Comparison of ENCODE assay signal across 27 mouse cellular contexts in genomic region chr6:108228601-108229000, GRCm38 (mm10). TPM values are rescaled to one million over a fixed set of nuclear protein-coding genes. Genes with fewer than 3 reads are reported as not detected.
DNase-seq lines count a peak whose midpoint lies in the region; ATAC-seq and TF ChIP-seq lines count a peak whose summit lies in the region.
"Had no signal": no experiment of that assay in that cellular context is flagged by ENCODE, and none has a peak within 500 bp of the region (broad histone marks: within the 10 kb centered on the region; RNA-seq: fewer than 3 reads in every experiment).

No protein-coding gene starts in this region.

- intact Hi-C loops in gastrocnemius, adult 2 months (cut with DNase I) = no loop called here

- 13% methylated on average over 2 of the region's 2 CpGs for WGBS in midbrain, embryonic 15.5 days
- 13% methylated on average over 2 of the region's 2 CpGs for WGBS in midbrain, embryonic 13.5 days

- no peak for DNase-seq in frontal cortex, postnatal 14 days (ENCODE audit: low spot score in 2 of 2)
- peak; percentile 16 for DNase-seq in R1 (ENCODE audit: low read depth, low spot score)
- DNase-seq in gastrocnemius, adult 2 months = no peak
- DNase-seq: adrenal gland, adult 8-10 months; adrenal gland, postnatal 25 days; B cell, adult 2 months; cerebellum, adult 11-12 months; cerebellum, adult 8-10 months; cerebellum, postnatal 10 days; cerebellum, postnatal 36 days; embryo, embryonic 11 days; forebrain, postnatal 0 days; gastrocnemius, postnatal 36 days had no signal

- no peak overlapping the region for H3K4me2 ChIP-seq in midbrain, embryonic 15.5 days
- H3K4me2 ChIP-seq in midbrain, embryonic 13.5 days (replicated peaks) = no peak overlapping the region
- H3K4me2 ChIP-seq: embryonic facial prominence, embryonic 13.5 days; heart, embryonic 11.5 days; hindbrain, embryonic 13.5 days; intestine, embryonic 15.5 days had no signal

- no peaks in the 10 kb centered on the region for H3K27me3 ChIP-seq in midbrain, embryonic 15.5 days (replicated peaks)
- no peaks in the 10 kb centered on the region for H3K27me3 ChIP-seq in midbrain, embryonic 13.5 days
- H3K27me3 ChIP-seq in E14TG2a.4 (ENCODE audit: insufficient read depth, low read length) = no peaks in the 10 kb centered on the region
- H3K27me3 ChIP-seq: embryonic facial prominence, embryonic 13.5 days; hindbrain, embryonic 13.5 days; intestine, embryonic 15.5 days had no signal

- H3K36me3 ChIP-seq in midbrain, embryonic 15.5 days (replicated peaks) = no peaks in the 10 kb centered on the region
- no peaks in the 10 kb centered on the region for H3K36me3 ChIP-seq in midbrain, embryonic 13.5 days
- H3K36me3 ChIP-seq in E14TG2a.4 (ENCODE audit: insufficient read depth, low read length) = no peaks in the 10 kb centered on the region; the same call in 1 of the 2 replicates
- H3K36me3 ChIP-seq: embryonic facial prominence, embryonic 10.5 days; embryonic facial prominence, embryonic 13.5 days; hindbrain, embryonic 10.5 days; hindbrain, embryonic 13.5 days; intestine, embryonic 15.5 days had no signal

- H3K4me1 ChIP-seq in midbrain, embryonic 15.5 days = no peaks in the 10 kb centered on the region
- no peaks in the 10 kb centered on the region for H3K4me1 ChIP-seq in midbrain, embryonic 13.5 days (replicated peaks)
- H3K4me1 ChIP-seq in E14TG2a.4 (replicated peaks; ENCODE audit: low read depth, low read length) = peaks cover 55% of the 10 kb centered on the region

- no peak overlapping the region for H3K27ac ChIP-seq in midbrain, embryonic 15.5 days
- no peak overlapping the region for H3K27ac ChIP-seq in midbrain, embryonic 13.5 days
- no peak overlapping the region for H3K27ac ChIP-seq in gastrocnemius, adult 2 months
- H3K27ac ChIP-seq: embryonic facial prominence, embryonic 10.5 days; embryonic facial prominence, embryonic 13.5 days; hindbrain, embryonic 10.5 days; hindbrain, embryonic 13.5 days; intestine, embryonic 15.5 days had no signal

- no peaks in the 10 kb centered on the region for H3K9me3 ChIP-seq in midbrain, embryonic 15.5 days
- no peaks in the 10 kb centered on the region for H3K9me3 ChIP-seq in midbrain, embryonic 13.5 days
- H3K9me3 ChIP-seq in E14TG2a.4 (ENCODE audit: low read length) = no peaks in the 10 kb centered on the region
- H3K9me3 ChIP-seq: embryonic facial prominence, embryonic 10.5 days; embryonic facial prominence, embryonic 13.5 days; hindbrain, embryonic 10.5 days; hindbrain, embryonic 13.5 days; intestine, embryonic 15.5 days had no signal

- no peak for TF ChIP-seq CTCF in E14TG2a.4 (conservative IDR thresholded peaks at IDR 0.05; ENCODE audit: low read length)
- no peak for TF ChIP-seq CTCF in gastrocnemius, adult 2 months (IDR thresholded peaks at IDR 0.05)

- no peak overlapping the region for H3K4me3 ChIP-seq in midbrain, embryonic 15.5 days
- H3K4me3 ChIP-seq in midbrain, embryonic 13.5 days (replicated peaks) = no peak overlapping the region
- H3K4me3 ChIP-seq in E14TG2a.4 (replicated peaks; ENCODE audit: low read length) = peak overlapping the region; percentile 35; the same call in 1 of the 2 replicates
- no peak overlapping the region for H3K4me3 ChIP-seq in gastrocnemius, adult 2 months
- H3K4me3 ChIP-seq: embryonic facial prominence, embryonic 10.5 days; embryonic facial prominence, embryonic 13.5 days; erythroblast, embryonic 14.5 days; hindbrain, embryonic 10.5 days; hindbrain, embryonic 13.5 days; intestine, embryonic 15.5 days had no signal

- no peak overlapping the region for H3K9ac ChIP-seq in midbrain, embryonic 15.5 days
- no peak overlapping the region for H3K9ac ChIP-seq in midbrain, embryonic 13.5 days (replicated peaks)
- H3K9ac ChIP-seq: embryonic facial prominence, embryonic 13.5 days; forebrain, postnatal 0 days; hindbrain, embryonic 13.5 days; intestine, embryonic 15.5 days had no signal

- ATAC-seq in frontal cortex, adult (ENCODE audit: low TSS enrichment) = peak; percentile 7; the same call in 1 of the 2 replicates
- ATAC-seq in midbrain, embryonic 15.5 days (replicated peaks) = peak; percentile 54; the same call in 1 of the 2 replicates
- no peak for ATAC-seq in midbrain, embryonic 13.5 days
- ATAC-seq: activated CD4-positive, CD25-positive, alpha-beta regulatory T cell, adult 4 months; forebrain, embryonic 14.5 days; forebrain, postnatal 0 days; hindbrain, embryonic 16.5 days; intestine, embryonic 15.5 days had no signal

RNA-seq across cellular contexts. Expression of gene Itpr1, which starts 15.7 kb away (rescaled TPM):
- 3.9 and 4.7 TPM in 2 replicates for polyA plus RNA-seq in midbrain, embryonic 15.5 days (2015; fragmentation: Nextera tagmentation; extraction: Ambion mirVana)
- polyA plus RNA-seq in midbrain, embryonic 13.5 days (2015; fragmentation: Nextera tagmentation; extraction: Ambion mirVana) = 2.9 and 4.8 TPM in 2 replicates
- 10 to 100 TPM; 14.1 to 21.3 TPM for total RNA-seq in gastrocnemius, adult 2 months (2021)

RNA-seq across cellular contexts. Expression of gene Sumf1, which starts 43.2 kb away (rescaled TPM):
- 11.0 and 11.4 TPM in 2 replicates for polyA plus RNA-seq in midbrain, embryonic 15.5 days (2015; fragmentation: Nextera tagmentation; extraction: Ambion mirVana)
- 9.5 and 10.5 TPM in 2 replicates for polyA plus RNA-seq in midbrain, embryonic 13.5 days (2015; fragmentation: Nextera tagmentation; extraction: Ambion mirVana)
- 1 to 10 TPM; 7.4 to 9.4 TPM for total RNA-seq in gastrocnemius, adult 2 months (2021)
